Mouse (Mus musculus) heart, postnatal 10 days (tissue): Measurements from ENCODE around the gene Cnn3. TPM values are rescaled to one million over a fixed set of nuclear protein-coding genes. Genes with fewer than 3 reads are reported as not detected.

Source experiments
- DNase-seq, 2 experiments: peaks; one replicate each; pipeline ENCODE4 v3.0.0; 2021
- intact Hi-C: fragments of 180-260 bp; cut with DNase I; formaldehyde crosslinking; loops from one replicate; pipeline ENCODE4 v1.15.1; 2025
- total RNA-seq, 2 experiments: library from RNA; stranded (reverse); gene quantifications; 2 replicates each; pipeline ENCODE4 v1.2.3; 2021

Cnn3 gene
- total RNA-seq, 2 experiments from 2014 or later: 115 to 117 TPM

- DNase-seq: no peak
Measured at GRCm38 (mm10) chr3:121417379-121418250, 8.7 kb upstream of the Cnn3 start.

GRCm38 (mm10) chr3:121418251-121418601, 8.1 kb upstream of the Cnn3 start:
- intact Hi-C loops: no loop called here
- DNase-seq: no peak

More at GRCm38 (mm10) chr3:121417379-121418250, 8.7 kb upstream of the Cnn3 start:
- intact Hi-C loops: no loop called here

- intact Hi-C loops: no loop called here
Measured at GRCm38 (mm10) chr3:121418850-121419435, 7.4 kb upstream of the Cnn3 start.

GRCm38 (mm10) chr3:121422405-121422804, 3.9 kb upstream of the Cnn3 start:
- intact Hi-C loops: no loop called here

More at GRCm38 (mm10) chr3:121418850-121419435, 7.4 kb upstream of the Cnn3 start:
- DNase-seq: no peak

DNA sequence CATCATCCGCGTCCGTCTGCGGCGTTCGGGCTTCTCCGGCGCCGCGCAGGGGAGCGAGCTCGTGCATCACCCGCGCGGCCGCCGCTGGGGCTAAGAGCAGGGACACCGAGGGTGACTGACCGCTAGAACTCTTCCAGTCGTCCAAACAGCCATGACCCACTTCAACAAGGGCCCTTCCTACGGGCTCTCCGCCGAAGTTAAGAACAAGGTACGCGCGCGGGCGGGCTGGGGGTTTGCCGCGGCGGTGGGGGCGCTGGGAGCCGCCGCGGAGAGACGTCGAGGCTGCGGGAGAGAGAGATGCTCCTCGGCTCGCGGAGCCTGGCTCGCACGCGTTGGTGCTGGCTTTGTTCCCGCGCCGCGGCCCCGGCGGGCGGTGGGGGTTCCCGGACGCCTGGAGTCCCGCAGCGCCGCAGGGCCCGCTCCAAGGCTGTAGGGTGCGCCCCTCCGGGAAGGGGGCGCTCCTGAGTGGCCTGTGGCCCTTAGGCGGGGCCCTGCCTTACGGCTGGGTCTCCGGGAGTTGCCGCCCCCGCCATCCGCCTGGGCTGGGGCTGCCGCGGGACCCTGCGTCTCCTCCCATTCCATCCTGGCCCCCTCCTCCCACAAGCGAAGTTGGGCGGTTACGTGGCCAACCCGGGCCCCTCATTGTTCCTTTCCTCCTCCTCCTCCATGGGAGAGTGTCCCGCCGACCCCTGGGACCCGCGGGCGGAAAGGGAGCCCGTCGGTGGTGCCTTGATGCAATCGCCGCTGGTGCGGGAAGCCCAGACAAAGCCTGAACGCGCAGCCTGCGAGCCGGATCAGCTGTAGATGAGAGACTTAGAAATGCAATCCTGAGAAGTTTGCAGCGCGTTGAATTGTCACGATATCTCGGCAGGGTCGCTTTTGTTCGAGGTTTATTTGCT, 573 bp downstream of the Cnn3 start:
- DNase-seq: peak; percentile 86 to 90
- intact Hi-C loops: loop anchor here (2.0 to 5.0 kb wide), 4 partner anchors 18 to 118 kb away; no protein-coding TSS in a partner anchor

More at GRCm38 (mm10) chr3:121422405-121422804, 3.9 kb upstream of the Cnn3 start:
- DNase-seq: no peak

DNA sequence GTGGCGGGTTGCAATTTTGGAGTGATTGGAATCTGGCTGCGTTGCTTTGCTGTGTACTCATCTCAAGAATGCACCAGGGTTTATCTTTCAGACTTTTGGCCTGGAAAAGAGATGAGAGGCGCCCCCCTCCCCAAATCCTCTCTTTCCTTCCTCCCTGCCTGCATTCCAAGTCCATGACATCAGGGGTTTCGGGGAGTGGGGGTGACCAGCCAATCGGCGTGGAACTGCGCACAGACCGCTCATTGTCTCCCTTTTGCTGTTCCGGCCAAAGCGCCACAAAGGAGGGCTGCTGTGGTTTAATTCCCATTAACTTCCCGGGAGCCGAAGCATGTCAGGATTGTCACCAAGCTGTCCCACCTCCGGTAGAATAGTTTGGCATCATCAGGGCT, 1.2 kb downstream of the Cnn3 start:
- peak; percentile 86 for DNase-seq
- intact Hi-C loops: loop anchor here (2.0 to 5.0 kb wide), 4 partner anchors 17 to 119 kb away; no protein-coding TSS in a partner anchor

DNA sequence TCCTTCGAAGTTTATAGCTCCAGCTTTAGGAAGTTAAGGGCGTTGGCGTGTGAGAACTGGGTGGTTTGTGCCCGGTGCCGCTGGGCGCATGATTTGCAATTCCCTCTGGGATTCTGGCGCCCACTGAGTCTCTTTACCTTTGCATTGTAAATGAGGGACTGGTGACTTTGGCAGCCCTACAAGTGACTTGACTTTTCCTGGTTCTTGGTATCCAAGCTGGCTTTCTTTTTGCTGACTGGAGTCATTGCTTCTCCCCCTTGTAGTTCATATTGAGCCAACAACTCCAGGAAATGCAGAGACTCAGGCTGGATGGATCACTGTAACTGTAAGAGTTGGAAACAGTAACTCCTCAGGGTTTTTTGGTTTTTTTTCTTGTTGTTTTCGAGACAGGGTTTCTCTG, 1.9 kb downstream of the Cnn3 start:
- intact Hi-C loops: loop anchor here (5.0 kb wide), 1 partner anchor 96 kb away; no protein-coding TSS in a partner anchor
- peak in 1 of 2 experiments; percentile 46 for DNase-seq

DNA sequence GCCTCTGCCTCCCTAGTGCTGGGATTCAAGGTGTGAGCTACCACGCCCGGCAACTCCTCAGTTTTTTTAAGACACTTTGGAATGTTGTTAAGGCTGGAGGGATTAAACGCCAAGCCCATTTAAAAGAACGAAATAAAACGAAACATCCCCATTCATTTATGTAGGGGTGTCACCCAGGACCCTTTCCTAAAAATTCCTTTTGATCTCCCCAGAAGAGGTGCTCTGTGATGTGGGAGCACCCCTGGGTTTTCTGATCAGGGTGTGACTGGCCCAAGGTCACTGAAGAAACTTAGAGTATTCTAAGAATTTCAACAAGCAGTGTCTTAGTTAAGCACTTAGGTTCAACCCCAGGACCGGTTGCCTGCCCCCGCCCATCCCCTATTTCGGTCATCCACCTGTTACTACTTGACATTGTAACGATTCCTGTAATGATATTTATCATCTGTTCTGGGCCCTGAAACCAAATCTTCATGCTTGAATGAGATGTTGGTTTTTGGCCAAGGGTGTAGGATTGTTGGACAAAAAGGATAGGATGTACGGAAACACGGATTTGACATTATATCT, 2.5 kb downstream of the Cnn3 start:
- intact Hi-C loops: loop anchor here (5.0 kb wide), 1 partner anchor 96 kb away; no protein-coding TSS in a partner anchor
- DNase-seq: no peak

GRCm38 (mm10) chr3:121429469-121429868, 3.2 kb downstream of the Cnn3 start:
- DNase-seq: no peak
- intact Hi-C loops: loop anchor here (5.0 kb wide), 1 partner anchor 97 kb away; no protein-coding TSS in a partner anchor

DNA sequence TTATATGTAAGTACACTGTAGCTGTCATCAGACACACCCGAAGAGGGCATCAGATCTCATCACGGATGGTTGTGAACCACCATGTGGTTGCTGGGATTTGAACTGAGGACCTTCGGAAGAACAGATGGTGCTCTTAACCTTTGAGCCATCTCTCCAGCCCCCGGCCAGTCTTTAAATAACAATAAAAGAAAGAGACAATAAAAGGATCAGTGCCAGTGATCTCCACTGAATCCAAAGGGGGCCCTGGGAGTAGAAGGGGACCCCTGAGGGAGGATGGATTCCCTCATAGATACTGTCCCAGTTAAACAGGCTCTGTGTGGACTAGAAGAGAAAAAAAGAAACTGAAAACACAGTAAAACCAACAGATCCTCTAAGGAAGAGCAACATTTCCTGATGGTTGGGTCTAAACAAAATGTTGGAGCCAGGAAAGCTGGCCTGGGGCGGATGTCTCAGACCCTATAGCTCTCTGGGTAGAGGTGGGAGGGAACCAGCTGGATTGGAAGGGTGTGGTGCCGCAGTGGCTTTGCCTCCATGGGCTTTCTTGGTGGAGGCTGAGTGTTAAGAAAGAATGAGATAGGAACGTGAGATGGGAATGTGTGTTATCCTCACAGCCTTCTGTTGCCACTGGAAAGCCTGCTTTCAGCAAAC, 4.1 kb downstream of the Cnn3 start:
- DNase-seq: no peak
- intact Hi-C loops: no loop called here

- DNase-seq: no peak
- intact Hi-C loops: no loop called here
Measured at GRCm38 (mm10) chr3:121433359-121433758, 7.1 kb downstream of the Cnn3 start.

DNA sequence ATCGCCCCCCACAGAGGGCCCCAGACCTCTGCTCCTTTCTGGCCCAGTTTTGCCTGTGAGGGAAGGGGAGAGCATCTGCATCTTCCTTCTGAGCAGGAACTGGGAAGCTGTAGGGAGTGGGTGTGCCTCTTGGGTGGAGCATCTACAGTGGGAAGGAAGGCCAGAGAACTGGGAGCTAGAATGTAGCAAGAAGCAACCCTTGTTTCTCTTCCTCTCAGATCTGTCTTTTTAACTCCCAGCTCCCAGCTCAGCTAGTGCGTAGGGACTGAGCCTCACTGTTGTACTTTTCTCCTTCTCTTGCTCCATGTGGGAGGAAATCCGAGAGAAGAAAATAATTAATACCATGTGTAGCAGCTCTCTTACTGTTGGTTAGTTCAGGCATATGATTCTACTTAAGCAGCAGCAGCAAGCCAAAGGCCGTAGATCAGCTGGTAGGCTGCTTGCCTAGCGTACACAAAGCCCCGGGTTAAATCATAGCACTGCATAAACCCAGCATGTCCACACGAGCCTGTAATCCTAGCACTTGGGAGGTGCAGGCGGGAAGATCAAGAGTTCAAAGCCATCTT, 7.8 kb downstream of the Cnn3 start:
- intact Hi-C loops: no loop called here
- peak; percentile 46 to 52 for DNase-seq

DNA sequence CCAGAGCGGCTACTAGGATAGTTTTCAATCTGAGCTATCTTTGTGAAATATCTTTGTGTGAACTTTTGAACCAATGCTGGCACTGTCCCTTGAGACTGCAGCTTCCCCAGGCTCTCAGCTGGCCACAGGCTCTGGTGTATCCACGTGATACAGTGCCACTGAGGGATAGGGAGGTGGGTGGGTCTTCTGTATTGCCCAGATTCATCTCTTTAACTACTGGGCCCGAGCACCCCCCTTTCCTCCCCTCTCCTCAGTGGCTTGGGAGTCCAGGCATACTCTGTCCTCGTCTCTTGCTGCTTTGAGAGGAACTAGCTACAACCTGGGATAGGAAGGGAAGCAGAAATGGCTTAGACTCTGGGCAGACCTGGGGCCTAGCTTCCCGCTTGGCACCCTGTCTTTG, 9.0 kb downstream of the Cnn3 start:
- intact Hi-C loops: no loop called here
- DNase-seq: no peak

GRCm38 (mm10) chr3:121437070-121437469, 10.8 kb downstream of the Cnn3 start:
- no peak for DNase-seq
- intact Hi-C loops: no loop called here

DNA sequence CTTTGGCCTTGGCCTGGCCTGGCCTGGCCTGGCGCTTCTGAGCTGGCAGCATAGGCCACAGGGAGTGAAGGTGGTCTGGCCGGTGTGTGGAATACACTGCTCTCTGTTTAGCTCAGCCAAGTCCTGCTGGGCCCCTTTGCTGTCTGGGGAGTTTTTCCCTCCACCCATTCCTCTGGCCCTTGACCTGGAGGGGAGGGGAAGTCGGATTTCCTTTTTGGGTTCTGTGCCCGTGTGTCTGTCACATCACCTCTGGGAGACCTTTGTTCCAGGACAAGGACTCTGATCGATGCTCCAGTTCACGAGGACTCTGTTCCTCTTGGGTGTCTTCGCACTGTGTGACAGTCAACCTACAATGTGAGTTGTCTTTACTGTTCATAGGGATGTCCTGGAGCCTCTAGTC, 11.7 kb downstream of the Cnn3 start:
- intact Hi-C loops: no loop called here
- DNase-seq: no peak

- DNase-seq: peak in 1 of 2 experiments; percentile 30
- intact Hi-C loops: no loop called here
Measured at GRCm38 (mm10) chr3:121439623-121440161, 13.4 kb downstream of the Cnn3 start.

- DNase-seq: no peak
- intact Hi-C loops: no loop called here
Measured at GRCm38 (mm10) chr3:121441504-121441903, 15.2 kb downstream of the Cnn3 start.

GRCm38 (mm10) chr3:121442288-121442687, 16.0 kb downstream of the Cnn3 start:
- no peak for DNase-seq
- intact Hi-C loops: no loop called here

- no peak for DNase-seq
- intact Hi-C loops: loop anchor here (2.0 kb wide), 1 partner anchor 17 kb away; the partner anchor contains the start of gene Cnn3
Measured at GRCm38 (mm10) chr3:121443861-121444271, 17.6 kb downstream of the Cnn3 start.
